ENCODE assay signal across 9 mouse cellular contexts in genomic region chr5:120793043-120793442, GRCm38 (mm10). TPM values are rescaled to one million over a fixed set of nuclear protein-coding genes. Genes with fewer than 3 reads are reported as not detected.
DNase-seq lines count a peak whose midpoint lies in the region; TF ChIP-seq lines count a peak whose summit lies in the region.
"Had no signal": no experiment of that assay in that cellular context is flagged by ENCODE, and none has a peak within 500 bp of the region (broad histone marks: within the 10 kb centered on the region; RNA-seq: fewer than 3 reads in every experiment).

No protein-coding gene starts in this region.

- TF ChIP-seq CTCF in testis, adult 2 months (IDR thresholded peaks at IDR 0.05; ENCODE audit: control insufficient read depth, insufficient read depth, insufficient replicate concordance, low read depth, low read length): peak; percentile 50

- DNase-seq in gastrocnemius, adult 8-10 months (ENCODE audit: low spot score in 2 of 2): peak; percentile 10 to 18
- no peak for DNase-seq in gastrocnemius, postnatal 25 days
- peak; percentile 33 for DNase-seq in urinary bladder, postnatal 25 days (ENCODE audit: low spot score)
- no peak for DNase-seq in urinary bladder, adult 2 months (ENCODE audit: low spot score)
- DNase-seq in cerebellum, postnatal 25 days: peak; percentile 60 to 76
- DNase-seq in kidney, postnatal 14 days: peak; percentile 43
- peak; percentile 77 for DNase-seq in lung, postnatal 36 days

- peaks cover 3% of the 10 kb centered on the region; the same call in 1 of the 2 replicates for H3K4me1 ChIP-seq in testis, adult 2 months (ENCODE audit: control insufficient read depth, insufficient read depth, low read length)

- H3K36me3 ChIP-seq in testis, adult 2 months (ENCODE audit: control insufficient read depth, insufficient read depth, low read length): no peaks in the 10 kb centered on the region

- TF ChIP-seq POLR2A in testis, adult 2 months (IDR thresholded peaks at IDR 0.05; ENCODE audit: control insufficient read depth, low read depth, low read length): no peak

- H3K4me3 ChIP-seq in testis, adult 2 months (ENCODE audit: control insufficient read depth, low read depth, low read length): no peak overlapping the region

- no peaks in the 10 kb centered on the region for H3K27me3 ChIP-seq in testis, adult 2 months (ENCODE audit: control insufficient read depth, insufficient read depth, low read length)

- no peak overlapping the region for H3K27ac ChIP-seq in testis, adult 2 months (ENCODE audit: control insufficient read depth, insufficient read depth, low read depth, low read length)

RNA-seq across cellular contexts. Expression of gene Oas1e, which starts 2.3 kb away (rescaled TPM):
- total RNA-seq in gastrocnemius, adult 8-10 months (2022): not detected
- not detected for total RNA-seq in gastrocnemius, postnatal 25 days (2021)
- 0.06 and 0.07 TPM in 2 replicates for polyA plus RNA-seq in urinary bladder, adult 2 months (2012; rRNA removed)
- 0.07 TPM in 1 of 2 replicates, not detected in the other for polyA plus RNA-seq in testis, adult 2 months (2012; rRNA removed)
- total RNA-seq: layer of hippocampus, adult 8-10 months had no signal

RNA-seq across cellular contexts. Expression of gene Oas3, which starts 15.6 kb away (rescaled TPM):
- total RNA-seq in gastrocnemius, adult 8-10 months (2022): not detected
- not detected for total RNA-seq in gastrocnemius, postnatal 25 days (2021)
- 0.32 and 0.94 TPM in 2 replicates for polyA plus RNA-seq in urinary bladder, adult 2 months (2012; rRNA removed)
- polyA plus RNA-seq in testis, adult 2 months (2012; rRNA removed): 0.05 and 0.07 TPM in 2 replicates

RNA-seq across cellular contexts. Expression of gene Oas1c, which starts 19.3 kb away (rescaled TPM):
- total RNA-seq in gastrocnemius, adult 8-10 months (2022): under 1 TPM in 2 of 4 experiments, not detected in 2; 0.21 to 0.27 TPM
- not detected for total RNA-seq in gastrocnemius, postnatal 25 days (2021)
- 4.7 and 5.1 TPM in 2 replicates for polyA plus RNA-seq in urinary bladder, adult 2 months (2012; rRNA removed)
- polyA plus RNA-seq in testis, adult 2 months (2012; rRNA removed): 0.09 and 0.32 TPM in 2 replicates

RNA-seq across cellular contexts. Expression of gene Oas2, which starts 43.4 kb away (rescaled TPM):
- total RNA-seq in gastrocnemius, adult 8-10 months (2022): under 1 TPM in 2 of 4 experiments, not detected in 2; 0.07 to 0.16 TPM
- total RNA-seq in gastrocnemius, postnatal 25 days (2021): under 1 TPM; 0.21 to 0.28 TPM
- 8.3 and 9.0 TPM in 2 replicates for polyA plus RNA-seq in urinary bladder, adult 2 months (2012; rRNA removed)
- 0.23 and 0.36 TPM in 2 replicates for polyA plus RNA-seq in testis, adult 2 months (2012; rRNA removed)

RNA-seq across cellular contexts. Expression of gene Oas1f, which starts 54.1 kb away (rescaled TPM):
- total RNA-seq in gastrocnemius, adult 8-10 months (2022): not detected
- not detected for total RNA-seq in gastrocnemius, postnatal 25 days (2021)
- 0.15 and 0.16 TPM in 2 replicates for polyA plus RNA-seq in urinary bladder, adult 2 months (2012; rRNA removed)
- not detected in 2 replicates for polyA plus RNA-seq in testis, adult 2 months (2012; rRNA removed)
- total RNA-seq: layer of hippocampus, adult 8-10 months had no signal

Comparison
In these comparisons a context has a peak if more than half of its experiments do, and no peak if none do; other contexts are left out.
1. DNase-seq: peak in gastrocnemius, adult 8-10 months (2 of 2), urinary bladder, postnatal 25 days (single experiment), cerebellum, postnatal 25 days (2 of 2), kidney, postnatal 14 days (single experiment) and lung, postnatal 36 days (single experiment); none in gastrocnemius, postnatal 25 days (single experiment) and urinary bladder, adult 2 months (single experiment).